Mouse (Mus musculus) heart, adult 8-10 months (tissue): ENCODE measurements around the gene Ttc39b. TPM values are rescaled to one million over a fixed set of nuclear protein-coding genes. Genes with fewer than 3 reads are reported as not detected.

Experiments used
- DNase-seq: peaks from one replicate; pipeline ENCODE4 v3.0.0; 2022; ENCODE audit warnings: low spot score
- total RNA-seq, 4 experiments: library from RNA; stranded (reverse); gene quantifications; 2 replicates each; pipeline ENCODE4 v1.2.4; 2022

Gene Ttc39b
- total RNA-seq = 10 to 100 TPM; 18.5 to 23.7 (median 20.8) TPM

GRCm38 (mm10) chr4:83323910-83324684, at the start of gene Ttc39b:
Ttc39b (minus strand) TSS chr4:83324255.
- peak; percentile 99 for DNase-seq

GRCm38 (mm10) chr4:83373381-83373780, 49.3 kb upstream of the Ttc39b start:
- DNase-seq = no peak

- no peak for DNase-seq
These were observed 33.7 kb upstream of the Ttc39b start for GRCm38 (mm10) chr4:83357738-83358137.

- DNase-seq = no peak
These were observed 30.7 kb upstream of the Ttc39b start for GRCm38 (mm10) chr4:83354786-83355185.

- peak; percentile 13 for DNase-seq
These were observed 29.9 kb upstream of the Ttc39b start for GRCm38 (mm10) chr4:83353949-83354348.

- no peak for DNase-seq
These were observed 29.2 kb upstream of the Ttc39b start for GRCm38 (mm10) chr4:83353276-83353675.

- DNase-seq = peak; percentile 94
These were observed 26.7 kb upstream of the Ttc39b start for GRCm38 (mm10) chr4:83350719-83351118.

- no peak for DNase-seq
These were observed 24.9 kb upstream of the Ttc39b start for GRCm38 (mm10) chr4:83348970-83349369.

GRCm38 (mm10) chr4:83343895-83344294, 19.8 kb upstream of the Ttc39b start:
- DNase-seq = no peak

- no peak for DNase-seq
These were observed 19.2 kb upstream of the Ttc39b start for GRCm38 (mm10) chr4:83343146-83343823.

GRCm38 (mm10) chr4:83342268-83342970, 18.4 kb upstream of the Ttc39b start:
- no peak for DNase-seq

- DNase-seq = no peak
These were observed 15.3 kb upstream of the Ttc39b start for GRCm38 (mm10) chr4:83339393-83339792.

GRCm38 (mm10) chr4:83337717-83338116, 13.7 kb upstream of the Ttc39b start:
- DNase-seq = no peak

GRCm38 (mm10) chr4:83330369-83330768, 6.3 kb upstream of the Ttc39b start:
- DNase-seq = no peak

- no peak for DNase-seq
These were observed 5.6 kb upstream of the Ttc39b start for GRCm38 (mm10) chr4:83329615-83330014.

GRCm38 (mm10) chr4:83328026-83328945, 4.2 kb upstream of the Ttc39b start:
- DNase-seq = no peak

GRCm38 (mm10) chr4:83327526-83327925, 3.5 kb upstream of the Ttc39b start:
- no peak for DNase-seq

- no peak for DNase-seq
These were observed 1.3 kb upstream of the Ttc39b start for GRCm38 (mm10) chr4:83325366-83325765.

GRCm38 (mm10) chr4:83323201-83323903, 703 bp downstream of the Ttc39b start:
- peak; percentile 78 for DNase-seq

- DNase-seq = no peak
These were observed 4.3 kb downstream of the Ttc39b start for GRCm38 (mm10) chr4:83319736-83320135.

- DNase-seq = no peak
These were observed 5.3 kb downstream of the Ttc39b start for GRCm38 (mm10) chr4:83318758-83319157.
